Comparison of ENCODE assay signal across 19 mouse cellular contexts in the genomic region with DNA sequence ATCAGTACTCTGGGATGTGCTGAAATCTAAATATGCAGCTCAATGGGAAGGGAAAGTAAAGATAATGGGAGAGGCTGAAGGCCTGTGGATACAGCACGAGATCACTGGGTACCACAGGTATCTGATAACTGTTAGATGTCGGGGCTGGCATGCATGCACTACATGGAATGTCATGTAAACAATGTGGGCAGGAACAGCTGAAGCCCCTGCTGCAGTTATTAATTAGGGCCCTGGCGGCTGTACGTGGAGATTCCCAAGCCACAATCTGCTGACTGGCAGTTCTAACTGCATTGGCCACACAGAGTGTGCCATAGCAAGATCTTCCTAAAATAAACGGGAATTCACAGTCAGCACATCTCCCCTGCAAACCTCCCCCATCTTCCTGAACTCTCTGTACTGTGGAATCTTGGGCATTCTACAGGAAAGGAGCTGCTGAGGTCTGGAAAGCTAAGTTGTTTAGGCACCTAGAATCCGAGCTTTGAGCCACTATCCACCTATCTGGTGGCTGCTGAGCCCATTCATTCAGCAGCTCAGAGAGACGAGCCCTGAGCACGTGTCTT.
DNase-seq lines count a peak whose midpoint lies in the region; ATAC-seq lines count a peak whose summit lies in the region.
"Had no signal": no experiment of that assay in that cellular context is flagged by ENCODE, and none has a peak within 500 bp of the region (broad histone marks: within the 10 kb centered on the region; RNA-seq: fewer than 3 reads in every experiment).

No protein-coding gene starts in this region.

- H3K27me3 ChIP-seq in forebrain, embryonic 16.5 days (replicated peaks; ENCODE audit: control insufficient read depth, insufficient read depth, low read length): no peaks in the 10 kb centered on the region
- no peaks in the 10 kb centered on the region for H3K27me3 ChIP-seq in forebrain, embryonic 10.5 days (ENCODE audit: poor library complexity, severe bottlenecking)
- H3K27me3 ChIP-seq in heart, embryonic 16.5 days (ENCODE audit: control insufficient read depth, insufficient read depth, low read length): no peaks in the 10 kb centered on the region
- H3K27me3 ChIP-seq: hindbrain, embryonic 13.5 days; midbrain, embryonic 12.5 days had no signal

- whole genome bisulfite sequencing in forebrain, embryonic 16.5 days: 57% methylated on average over 8 of the region's 8 CpGs
- 82% methylated on average over 8 of the region's 8 CpGs for whole genome bisulfite sequencing in forebrain, embryonic 10.5 days
- 40% methylated on average over 8 of the region's 8 CpGs for WGBS in heart, embryonic 16.5 days

- peaks cover 13% of the 10 kb centered on the region for H3K4me1 ChIP-seq in forebrain, embryonic 16.5 days (replicated peaks; ENCODE audit: control insufficient read depth, insufficient read depth, low read length)
- no peaks in the 10 kb centered on the region for H3K4me1 ChIP-seq in forebrain, embryonic 10.5 days
- H3K4me1 ChIP-seq in heart, embryonic 16.5 days (ENCODE audit: control insufficient read depth, insufficient read depth, low read length): peaks cover 55% of the 10 kb centered on the region
- H3K4me1 ChIP-seq: midbrain, embryonic 12.5 days had no signal

- no peaks in the 10 kb centered on the region for H3K36me3 ChIP-seq in forebrain, embryonic 16.5 days (ENCODE audit: control insufficient read depth, insufficient read depth)
- H3K36me3 ChIP-seq in forebrain, embryonic 10.5 days (replicated peaks): peaks cover 34% of the 10 kb centered on the region
- peaks cover 12% of the 10 kb centered on the region for H3K36me3 ChIP-seq in heart, embryonic 16.5 days (ENCODE audit: control insufficient read depth, insufficient read depth)
- H3K36me3 ChIP-seq: hindbrain, embryonic 13.5 days; midbrain, embryonic 12.5 days had no signal

- no peak overlapping the region for H3K27ac ChIP-seq in forebrain, embryonic 16.5 days (ENCODE audit: low read length)
- no peak overlapping the region for H3K27ac ChIP-seq in forebrain, embryonic 10.5 days
- peak overlapping the region; percentile 60 for H3K27ac ChIP-seq in heart, embryonic 16.5 days (ENCODE audit: low read length)
- H3K27ac ChIP-seq: hindbrain, embryonic 13.5 days; layer of hippocampus, adult 2 months; midbrain, embryonic 12.5 days had no signal

- no peak overlapping the region for H3K4me2 ChIP-seq in forebrain, embryonic 16.5 days (ENCODE audit: low read length)
- H3K4me2 ChIP-seq in heart, embryonic 16.5 days (ENCODE audit: low read depth, low read length): no peak overlapping the region
- H3K4me2 ChIP-seq: hindbrain, embryonic 13.5 days; liver, embryonic 11.5 days; midbrain, embryonic 12.5 days had no signal

- H3K9me3 ChIP-seq in forebrain, embryonic 16.5 days (ENCODE audit: control insufficient read depth, low read length): no peaks in the 10 kb centered on the region
- H3K9me3 ChIP-seq in forebrain, embryonic 10.5 days: no peaks in the 10 kb centered on the region
- H3K9me3 ChIP-seq in heart, embryonic 16.5 days (replicated peaks; ENCODE audit: control insufficient read depth, low read length): no peaks in the 10 kb centered on the region
- H3K9me3 ChIP-seq: hindbrain, embryonic 13.5 days; midbrain, embryonic 12.5 days had no signal

- intact Hi-C loops in heart, postnatal 36 days (cut with DNase I): no loop called here

- no peak overlapping the region for H3K9ac ChIP-seq in forebrain, embryonic 16.5 days (replicated peaks; ENCODE audit: low read depth, low read length)
- no peak overlapping the region for H3K9ac ChIP-seq in heart, embryonic 16.5 days (ENCODE audit: low read length)
- H3K9ac ChIP-seq: hindbrain, embryonic 13.5 days; midbrain, embryonic 12.5 days had no signal

- no peak for DNase-seq in forebrain, embryonic 10.5 days (ENCODE audit: extremely low spot score, low spot score)
- DNase-seq in heart, postnatal 36 days: no peak
- peak; percentile 52 for DNase-seq in retina, postnatal 1 day
- DNase-seq in retina, embryonic 14.5 days (ENCODE audit: low spot score): no peak
- peak; percentile 24 for DNase-seq in yolk sac, embryonic 10.5 days (ENCODE audit: low spot score)
- DNase-seq: adrenal gland, postnatal 14 days; B cell, adult 2 months; cerebellum, adult 9-10 months; gastrocnemius, postnatal 14 days; kidney, postnatal 10 days; lung, adult 2 months; right cerebral cortex, postnatal 25 days had no signal

- peak; percentile 36 for ATAC-seq in forebrain, embryonic 16.5 days
- ATAC-seq in heart, embryonic 16.5 days (replicated peaks; ENCODE audit: extremely low read depth, insufficient read depth, low FRiP score): no peak; the same call in 1 of the 2 replicates
- ATAC-seq: intestine, postnatal 0 days had no signal

- no peak overlapping the region for H3K4me3 ChIP-seq in forebrain, embryonic 16.5 days (replicated peaks; ENCODE audit: low read length)
- H3K4me3 ChIP-seq in forebrain, embryonic 10.5 days: no peak overlapping the region
- H3K4me3 ChIP-seq in heart, embryonic 16.5 days (ENCODE audit: low read length): no peak overlapping the region
- H3K4me3 ChIP-seq: hindbrain, embryonic 13.5 days; layer of hippocampus, adult 2 months; midbrain, embryonic 12.5 days had no signal

Comparison
In these comparisons a context has a peak if more than half of its experiments do, and no peak if none do; other contexts are left out.
1. DNase-seq: peak in retina, postnatal 1 day (single experiment) and yolk sac, embryonic 10.5 days (single experiment); none in forebrain, embryonic 10.5 days (single experiment), heart, postnatal 36 days (0 of 2) and retina, embryonic 14.5 days (single experiment).